Mouse (Mus musculus) embryonic facial prominence, embryonic 15.5 days (tissue): Measurements from ENCODE around the gene Gfi1b. TPM values are rescaled to one million over a fixed set of nuclear protein-coding genes. Genes with fewer than 3 reads are reported as not detected.

Experiments used
- ATAC-seq: fragments of 200-750 bp; cut with Nextera tagmentation; 2 replicates; pipeline ENCODE4 v1.8.0; 2017; ENCODE audit warnings: low read depth, moderate TSS enrichment; ENCODE audit not compliant: insufficient number of reproducible peaks, low FRiP score, low TSS enrichment
- H3K27ac ChIP-seq: fragments of 300-500 bp; sonication (generic); replicated peaks from 2 replicates; pipeline ENCODE4 v1.5.1; 2015; ENCODE audit warnings: mild to moderate bottlenecking, inconsistent platforms
- H3K27me3 ChIP-seq: fragments of 300-500 bp; sonication (generic); 2 replicates; pipeline ENCODE4 v1.6.1; 2015; ENCODE audit warnings: inconsistent platforms
- H3K36me3 ChIP-seq: fragments of 300-500 bp; sonication (generic); 2 replicates; pipeline ENCODE4 v1.6.1; 2015; ENCODE audit warnings: mild to moderate bottlenecking, inconsistent platforms
- H3K4me1 ChIP-seq: fragments of 300-500 bp; sonication (generic); 2 replicates; pipeline ENCODE4 v1.6.1; 2015; ENCODE audit warnings: inconsistent platforms
- H3K4me2 ChIP-seq: fragments of 300-500 bp; sonication (generic); replicated peaks from 2 replicates; pipeline ENCODE4 v1.6.1; 2015; ENCODE audit warnings: mild to moderate bottlenecking, inconsistent platforms
- H3K4me3 ChIP-seq: fragments of 300-500 bp; sonication (generic); replicated peaks from 2 replicates; pipeline ENCODE4 v1.5.1; 2015; ENCODE audit warnings: mild to moderate bottlenecking, inconsistent platforms
- H3K9ac ChIP-seq: fragments of 300-500 bp; sonication (generic); 2 replicates; pipeline ENCODE4 v1.6.1; 2015; ENCODE audit warnings: inconsistent platforms
- H3K9me3 ChIP-seq: fragments of 300-500 bp; sonication (generic); replicated peaks from 2 replicates; pipeline ENCODE4 v1.6.1; 2016; ENCODE audit warnings: inconsistent platforms
- WGBS: fragments of 180-500 bp; shearing (Covaris S2); methylation state at CpG from one replicate; pipeline ENCODE4 v1.1.7; 2015; 5-methylcytosine and 5-hydroxymethylcytosine counted together
- polyA plus RNA-seq: library from polyadenylated mRNA; unstranded; fragments of >200 nt; fragmentation: Nextera tagmentation; extraction: Ambion mirVana; gene quantifications from 2 replicates; pipeline ENCODE4 v1.2.1, GENCODE M21; 2015

Gene Gfi1b
- polyA plus RNA-seq, 1 experiment from 2014 or later: not detected

- Histone ChIP-seq H3K4me3 (no peak overlapping the region), H3K4me2 (no peak overlapping the region), H3K27ac (no peak overlapping the region), H3K36me3 (no peaks in the 10 kb centered on the region), H3K27me3 (no peaks in the 10 kb centered on the region), H3K9me3 (no peaks in the 10 kb centered on the region), H3K9ac (no peak overlapping the region), H3K4me1 (peaks cover 35% of the 10 kb centered on the region)
- ATAC-seq: no peak
- 51% methylated on average over 7 of the region's 7 CpGs for WGBS
Observed at GRCm38 (mm10) chr2:28639794-28640193, 18.0 kb upstream of the Gfi1b start.

- Histone ChIP-seq H3K4me3 (peak overlapping the region; percentile 18), H3K36me3 (no peaks in the 10 kb centered on the region), H3K9me3 (no peaks in the 10 kb centered on the region), H3K4me2 (peak overlapping the region; percentile 37), H3K27ac (0 out of 2 replicates have a peak overlapping the region, but pooled peaks have one; percentile 22), H3K9ac (no peak overlapping the region), H3K27me3 (no peaks in the 10 kb centered on the region), H3K4me1 (peaks cover 35% of the 10 kb centered on the region)
- WGBS: 5% methylated on average over 9 of the region's 9 CpGs
- ATAC-seq: no peak
Observed at GRCm38 (mm10) chr2:28638886-28639285, 17.1 kb upstream of the Gfi1b start.

- 16% methylated on average over 9 of the region's 9 CpGs for WGBS
- no peaks in the 10 kb centered on the region for H3K27me3 ChIP-seq
- no peak for ATAC-seq
- H3K27ac ChIP-seq: 0 out of 2 replicates have a peak overlapping the region, but pooled peaks have one; percentile 22
- H3K9ac ChIP-seq: no peak overlapping the region
- H3K4me1 ChIP-seq: peaks cover 31% of the 10 kb centered on the region
- H3K9me3 ChIP-seq: no peaks in the 10 kb centered on the region
- peak overlapping the region; percentile 18 for H3K4me3 ChIP-seq
- peak overlapping the region; percentile 37 for H3K4me2 ChIP-seq
- H3K36me3 ChIP-seq: no peaks in the 10 kb centered on the region
Observed at GRCm38 (mm10) chr2:28638352-28638751, 16.6 kb upstream of the Gfi1b start.

GRCm38 (mm10) chr2:28637106-28637845 lies 15.5 kb upstream of the Gfi1b start:
- no peak for ATAC-seq

GRCm38 (mm10) chr2:28635199-28635598 lies 13.4 kb upstream of the Gfi1b start:
- H3K4me3 ChIP-seq: no peak overlapping the region
- peaks cover 11% of the 10 kb centered on the region for H3K4me1 ChIP-seq
- H3K4me2 ChIP-seq: no peak overlapping the region
- H3K36me3 ChIP-seq: no peaks in the 10 kb centered on the region
- H3K9ac ChIP-seq: no peak overlapping the region
- H3K9me3 ChIP-seq: no peaks in the 10 kb centered on the region
- no peaks in the 10 kb centered on the region for H3K27me3 ChIP-seq
- no peak overlapping the region for H3K27ac ChIP-seq
- WGBS: 81% methylated on average over 1 of the region's 1 CpGs
- no peak for ATAC-seq

More at GRCm38 (mm10) chr2:28637106-28637845, 15.5 kb upstream of the Gfi1b start:
- Histone ChIP-seq H3K9me3 (no peaks in the 10 kb centered on the region), H3K27me3 (no peaks in the 10 kb centered on the region), H3K4me3 (no peak overlapping the region), H3K9ac (no peak overlapping the region), H3K4me2 (no peak overlapping the region), H3K27ac (no peak overlapping the region), H3K36me3 (no peaks in the 10 kb centered on the region), H3K4me1 (peaks cover 22% of the 10 kb centered on the region)
- WGBS: 80% methylated on average over 9 of the region's 9 CpGs

- H3K9me3 ChIP-seq: no peaks in the 10 kb centered on the region
- H3K4me2 ChIP-seq: no peak overlapping the region
- no peak for ATAC-seq
- H3K9ac ChIP-seq: no peak overlapping the region
- peaks cover 2% of the 10 kb centered on the region; the same call in 1 of the 2 replicates for H3K4me1 ChIP-seq
- WGBS: 46% methylated on average over 4 of the region's 4 CpGs
- no peak overlapping the region for H3K4me3 ChIP-seq
- H3K27ac ChIP-seq: no peak overlapping the region
- H3K36me3 ChIP-seq: no peaks in the 10 kb centered on the region
- H3K27me3 ChIP-seq: no peaks in the 10 kb centered on the region
Observed at GRCm38 (mm10) chr2:28633136-28633535, 11.4 kb upstream of the Gfi1b start.

- H3K9ac ChIP-seq: no peak overlapping the region
- H3K36me3 ChIP-seq: no peaks in the 10 kb centered on the region
- H3K4me1 ChIP-seq: no peaks in the 10 kb centered on the region
- no peak overlapping the region for H3K4me3 ChIP-seq
- no peaks in the 10 kb centered on the region for H3K27me3 ChIP-seq
- 64% methylated on average over 1 of the region's 1 CpGs for WGBS
- no peak for ATAC-seq
- no peak overlapping the region for H3K4me2 ChIP-seq
- no peak overlapping the region for H3K27ac ChIP-seq
- no peaks in the 10 kb centered on the region for H3K9me3 ChIP-seq
Observed at GRCm38 (mm10) chr2:28632626-28633025, 10.8 kb upstream of the Gfi1b start.

- Histone ChIP-seq H3K4me1 (no peaks in the 10 kb centered on the region), H3K9me3 (no peaks in the 10 kb centered on the region), H3K36me3 (no peaks in the 10 kb centered on the region), H3K4me2 (no peak overlapping the region), H3K4me3 (no peak overlapping the region), H3K27me3 (no peaks in the 10 kb centered on the region), H3K9ac (no peak overlapping the region), H3K27ac (no peak overlapping the region)
- no peak for ATAC-seq
- 32% methylated on average over 4 of the region's 4 CpGs for WGBS
Observed at GRCm38 (mm10) chr2:28629911-28630381, 8.2 kb upstream of the Gfi1b start.

- Histone ChIP-seq H3K27me3 (no peaks in the 10 kb centered on the region), H3K4me1 (no peaks in the 10 kb centered on the region), H3K9ac (no peak overlapping the region), H3K4me3 (no peak overlapping the region), H3K27ac (no peak overlapping the region), H3K9me3 (no peaks in the 10 kb centered on the region), H3K36me3 (no peaks in the 10 kb centered on the region), H3K4me2 (no peak overlapping the region)
- 48% methylated on average over 2 of the region's 2 CpGs for WGBS
- no peak for ATAC-seq
Observed at GRCm38 (mm10) chr2:28628053-28628452, 6.3 kb upstream of the Gfi1b start.

GRCm38 (mm10) chr2:28626038-28626437 lies 4.3 kb upstream of the Gfi1b start:
- H3K27ac ChIP-seq: no peak overlapping the region
- H3K4me3 ChIP-seq: no peak overlapping the region
- H3K27me3 ChIP-seq: peaks cover 12% of the 10 kb centered on the region
- H3K4me2 ChIP-seq: no peak overlapping the region
- H3K9ac ChIP-seq: no peak overlapping the region
- H3K9me3 ChIP-seq: no peaks in the 10 kb centered on the region
- no peak for ATAC-seq
- WGBS: 72% methylated on average over 3 of the region's 3 CpGs
- H3K36me3 ChIP-seq: no peaks in the 10 kb centered on the region
- H3K4me1 ChIP-seq: no peaks in the 10 kb centered on the region

- H3K36me3 ChIP-seq: no peaks in the 10 kb centered on the region
- no peak overlapping the region for H3K4me3 ChIP-seq
- peaks cover 18% of the 10 kb centered on the region for H3K27me3 ChIP-seq
- no peaks in the 10 kb centered on the region for H3K4me1 ChIP-seq
- H3K9me3 ChIP-seq: no peaks in the 10 kb centered on the region
- WGBS: 85% methylated on average over 3 of the region's 3 CpGs
- ATAC-seq: no peak
- no peak overlapping the region for H3K9ac ChIP-seq
- no peak overlapping the region for H3K4me2 ChIP-seq
- H3K27ac ChIP-seq: no peak overlapping the region
Observed at GRCm38 (mm10) chr2:28624870-28625269, 3.1 kb upstream of the Gfi1b start.
